Mouse (Mus musculus): ENCODE measurements around the gene Rps3a1.

Gene Rps3a1

DNA sequence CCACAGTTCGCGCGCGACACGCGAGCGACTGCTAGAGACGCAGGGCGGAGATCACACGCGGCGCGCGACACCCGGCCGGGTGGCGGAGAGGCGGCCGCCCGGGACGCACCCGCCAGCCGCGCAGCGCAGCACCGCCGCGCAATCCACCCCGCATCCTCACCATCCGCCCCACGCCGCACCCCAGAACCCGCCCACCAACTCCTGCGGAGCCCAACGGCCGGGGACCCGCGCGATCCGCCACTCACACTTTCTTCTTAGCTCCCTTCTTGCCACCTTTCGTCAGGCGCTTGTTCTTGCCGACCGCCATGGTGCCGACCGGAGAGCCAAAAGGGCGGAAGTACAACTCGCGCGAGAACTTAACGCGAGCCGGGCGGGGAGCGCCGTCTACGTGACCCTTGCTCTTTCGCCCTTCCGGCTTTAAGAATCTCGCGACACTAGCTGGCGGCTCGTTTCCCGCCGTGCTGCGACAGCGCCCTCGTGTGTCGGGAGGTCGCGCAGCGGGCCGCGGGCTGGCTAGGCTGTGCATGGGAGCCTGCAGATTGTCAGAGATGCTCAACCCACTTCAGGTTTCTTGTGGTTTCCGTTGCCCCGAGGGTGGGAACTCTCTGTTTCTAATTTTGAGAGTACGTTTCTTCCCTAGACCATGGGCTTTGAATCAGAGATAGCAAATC lies at the start of gene Rps3a1:
Gene Rps3a1, minus strand, starts transcription at position 440 of the 671 bp plus-strand sequence.
- peak; percentile 99 to 100 for DNase-seq (ENCODE audit: low spot score in 2 of 2)

DNA sequence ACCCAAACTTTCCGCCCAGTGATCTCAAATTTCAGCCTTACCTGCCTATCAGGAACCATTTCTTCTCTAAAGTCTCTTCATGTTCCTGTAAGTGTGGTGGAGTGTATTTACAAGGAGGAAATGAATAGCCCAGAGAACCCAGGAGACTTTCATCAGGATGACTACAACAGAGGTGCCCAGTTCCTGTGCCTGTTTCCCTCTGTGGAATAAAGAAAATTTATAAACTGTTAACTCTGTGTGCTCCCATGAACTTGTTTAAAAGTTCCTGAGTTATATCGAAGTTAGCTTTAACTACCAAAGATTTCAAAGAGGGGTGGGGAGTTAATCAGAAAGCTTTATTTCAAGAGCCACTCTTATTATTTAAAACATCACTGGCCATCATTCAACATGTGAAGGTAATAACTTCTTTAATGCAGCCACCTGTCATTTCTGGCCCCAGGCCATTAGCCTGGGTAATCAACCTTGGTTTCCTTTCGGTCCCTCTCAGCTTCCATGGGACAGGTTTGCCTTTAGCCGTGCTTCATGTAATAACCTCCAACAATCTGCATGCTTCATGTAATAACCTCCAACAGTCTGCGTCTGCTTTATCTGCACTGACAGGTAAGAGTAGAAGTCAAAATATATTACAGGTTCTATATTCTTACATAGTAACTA lies 45.4 kb upstream of the Rps3a1 start:
- no peak for DNase-seq (ENCODE audit: low spot score in 2 of 2)

DNA sequence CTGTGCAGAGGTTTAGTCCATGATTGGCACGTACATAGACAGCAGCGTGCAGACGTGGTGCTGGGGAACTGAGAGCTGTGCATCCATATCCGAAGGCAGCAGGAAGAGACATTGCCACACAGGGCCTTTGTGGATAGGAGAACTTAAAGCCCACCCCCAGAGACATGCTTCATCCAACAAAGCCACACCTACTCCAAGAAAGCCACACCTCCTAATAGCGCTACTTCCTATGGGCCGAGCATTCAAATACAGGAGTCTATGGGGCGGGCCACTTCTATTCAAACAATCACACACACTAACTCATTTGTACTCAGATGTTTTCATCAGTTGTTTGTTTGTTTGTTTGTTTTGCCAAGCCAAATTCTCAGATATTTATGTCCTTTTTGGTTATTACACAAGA lies 42.0 kb upstream of the Rps3a1 start:
- DNase-seq (ENCODE audit: low spot score in 2 of 2) = no peak

DNA sequence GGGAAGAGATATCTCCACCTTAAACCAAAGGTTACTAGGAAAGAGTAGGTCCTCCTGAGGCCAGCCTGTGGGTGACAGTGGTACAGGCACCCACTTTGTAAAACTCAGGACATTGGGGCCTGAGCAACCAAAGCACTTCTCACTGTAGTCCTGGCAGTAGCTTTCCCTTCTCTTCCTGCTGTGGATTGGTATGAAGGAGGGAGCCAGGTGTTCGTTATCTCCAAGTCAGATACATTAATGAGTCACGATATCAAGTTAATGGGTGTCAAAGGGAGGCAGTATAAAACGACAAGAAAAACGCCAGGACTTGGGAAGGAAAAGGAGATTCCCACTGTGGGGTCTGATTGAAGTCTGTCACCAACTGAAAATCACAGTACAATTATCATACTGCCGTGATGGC lies 38.6 kb upstream of the Rps3a1 start:
- no peak for DNase-seq (ENCODE audit: low spot score in 2 of 2)

DNA sequence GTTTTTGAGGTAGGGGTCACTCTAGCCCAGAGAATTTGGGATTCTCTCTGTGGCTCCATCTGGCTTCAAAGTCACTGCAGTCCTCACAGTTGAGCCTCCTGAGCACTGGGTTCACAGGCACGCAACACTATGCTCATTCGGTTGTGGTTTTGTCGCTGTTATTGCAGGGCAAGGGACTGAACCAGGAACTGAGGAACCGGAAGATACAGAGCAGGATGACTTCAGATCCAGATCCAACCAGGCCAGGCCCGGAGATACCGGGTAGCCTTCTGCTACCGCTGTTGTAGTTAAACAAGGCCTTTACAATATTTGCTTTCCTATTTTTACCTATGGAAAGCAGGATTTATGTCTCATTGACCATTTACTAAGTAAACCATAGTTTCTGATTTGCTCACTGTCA lies 37.2 kb upstream of the Rps3a1 start:
- no peak for DNase-seq (ENCODE audit: low spot score in 2 of 2)

DNA sequence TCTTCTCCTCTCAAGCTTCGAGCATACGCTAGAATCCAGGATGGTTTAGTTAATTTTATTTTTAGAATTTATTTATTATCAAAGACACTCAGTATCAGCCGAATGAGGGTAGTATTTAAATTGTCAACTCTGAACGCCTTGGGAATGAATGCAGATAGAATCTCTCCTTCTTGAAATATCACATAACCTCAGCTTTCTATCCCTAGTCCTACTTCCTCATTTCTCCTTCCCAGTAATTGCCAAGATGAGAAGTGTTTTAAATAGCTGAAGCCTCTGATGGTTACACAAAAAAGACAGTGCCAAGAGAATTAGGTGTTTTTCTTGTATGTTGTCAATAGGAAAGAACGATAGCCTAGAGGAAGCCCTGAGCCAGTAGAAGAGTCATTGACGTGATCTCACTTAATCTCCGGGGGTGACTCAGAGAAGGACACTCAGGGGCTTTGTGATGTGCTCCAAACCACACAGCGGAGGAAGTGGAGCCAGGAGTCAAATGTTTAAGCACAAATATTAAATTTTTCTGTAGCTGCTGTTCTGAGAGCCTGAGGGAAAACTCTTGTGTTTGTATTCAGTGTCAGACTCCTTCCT lies 26.4 kb upstream of the Rps3a1 start:
- DNase-seq (ENCODE audit: low spot score in 2 of 2) = no peak

DNA sequence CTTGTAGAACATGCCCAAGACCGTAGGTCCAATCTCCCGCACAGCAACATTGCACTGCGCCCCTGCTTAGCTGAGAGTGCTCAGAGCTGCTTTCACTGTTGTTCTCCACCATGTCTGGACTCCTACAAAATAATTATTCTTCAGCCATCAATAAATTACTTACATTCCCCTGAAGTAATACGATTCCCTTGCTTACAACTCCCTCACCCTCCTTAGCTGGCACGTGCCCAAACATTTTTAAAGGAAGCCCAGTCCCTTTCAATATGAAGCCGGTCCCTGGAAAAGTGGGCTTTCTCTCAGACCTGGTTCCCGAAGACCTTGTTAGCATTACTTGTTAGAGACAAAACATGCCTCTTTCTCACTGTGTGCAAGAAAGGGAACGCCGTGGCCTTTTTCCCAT lies 7.0 kb upstream of the Rps3a1 start:
- DNase-seq (ENCODE audit: low spot score in 2 of 2) = no peak

DNA sequence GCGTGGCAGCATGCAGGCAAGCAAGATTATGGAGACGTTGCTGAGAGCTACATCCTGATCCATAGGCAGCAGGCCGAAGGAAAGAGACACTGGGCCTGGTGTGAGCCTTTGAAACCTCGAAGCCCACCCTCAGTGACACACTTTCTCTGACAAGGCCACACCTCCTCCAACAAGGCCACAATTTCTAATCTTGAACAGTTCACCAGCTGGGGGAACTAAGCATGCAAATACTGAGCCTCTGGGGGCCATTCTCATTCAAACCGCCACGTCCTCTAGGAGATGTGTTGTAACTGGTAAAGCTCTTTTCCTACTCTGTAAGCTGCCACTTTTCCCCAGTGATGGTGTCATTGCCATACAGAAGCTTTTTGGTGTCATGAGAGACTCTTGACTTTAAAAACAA lies 6.6 kb upstream of the Rps3a1 start:
- DNase-seq (ENCODE audit: low spot score in 2 of 2) = peak in 1 of 2 experiments; percentile 9

DNA sequence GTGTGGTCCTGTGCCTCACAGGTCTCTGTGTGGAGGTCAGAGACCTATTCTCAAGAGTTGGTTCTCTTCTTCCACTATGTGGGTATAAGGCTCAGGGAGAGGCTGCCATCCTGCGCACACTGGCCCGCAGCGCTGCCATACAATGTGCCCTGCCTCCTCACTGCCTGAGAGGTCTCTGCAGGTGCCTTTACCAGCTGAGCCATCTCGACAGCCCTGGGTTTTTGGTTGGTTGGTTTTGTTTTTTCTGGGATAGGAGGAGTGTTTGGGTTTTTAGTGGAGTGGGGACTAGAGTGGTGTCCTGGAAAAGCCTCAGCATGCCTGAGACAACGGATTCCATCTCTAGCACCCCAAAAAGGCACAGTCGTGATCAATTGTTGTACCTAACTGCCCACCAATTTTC lies 841 bp upstream of the Rps3a1 start:
- DNase-seq (ENCODE audit: low spot score in 2 of 2) = no peak

DNA sequence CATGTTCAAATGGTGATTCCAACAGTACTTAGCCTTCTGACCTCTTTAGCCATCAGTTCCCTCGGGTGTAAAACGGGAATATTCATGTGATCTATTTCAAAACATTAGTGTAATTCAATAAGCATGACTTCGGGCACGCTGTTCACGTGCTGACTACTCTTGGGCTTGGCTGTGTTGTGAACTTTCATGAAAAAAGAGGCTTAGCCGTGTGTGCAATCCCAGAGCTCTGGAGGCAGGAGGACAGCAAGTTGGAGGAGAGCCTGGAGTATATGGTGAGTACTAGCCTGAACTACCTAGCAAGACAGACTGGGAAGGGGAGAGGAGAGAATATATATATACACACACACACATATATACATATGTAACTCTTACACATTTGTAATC lies 424 bp upstream of the Rps3a1 start:
- DNase-seq (ENCODE audit: low spot score in 2 of 2) = no peak

DNA sequence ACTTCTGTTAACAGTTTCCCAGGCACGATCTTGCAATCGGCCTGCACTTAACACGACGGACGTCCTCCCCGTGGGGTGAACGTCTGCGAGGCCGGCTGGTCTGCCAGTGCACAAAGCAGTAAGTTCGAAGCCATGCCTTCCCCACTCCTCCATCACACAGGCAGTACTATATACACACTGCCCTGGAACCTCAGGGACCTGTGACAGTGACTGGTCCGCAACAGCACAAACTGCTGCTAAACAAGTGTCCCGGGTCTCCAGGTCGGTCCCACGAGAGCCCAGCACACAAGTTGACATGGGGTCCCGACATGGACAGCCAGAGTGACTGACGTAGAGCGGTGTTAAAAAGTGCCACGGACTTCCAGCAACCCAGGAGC lies 628 bp downstream of the Rps3a1 start:
- peak in 1 of 2 experiments; percentile 11 for DNase-seq (ENCODE audit: low spot score in 2 of 2)

DNA sequence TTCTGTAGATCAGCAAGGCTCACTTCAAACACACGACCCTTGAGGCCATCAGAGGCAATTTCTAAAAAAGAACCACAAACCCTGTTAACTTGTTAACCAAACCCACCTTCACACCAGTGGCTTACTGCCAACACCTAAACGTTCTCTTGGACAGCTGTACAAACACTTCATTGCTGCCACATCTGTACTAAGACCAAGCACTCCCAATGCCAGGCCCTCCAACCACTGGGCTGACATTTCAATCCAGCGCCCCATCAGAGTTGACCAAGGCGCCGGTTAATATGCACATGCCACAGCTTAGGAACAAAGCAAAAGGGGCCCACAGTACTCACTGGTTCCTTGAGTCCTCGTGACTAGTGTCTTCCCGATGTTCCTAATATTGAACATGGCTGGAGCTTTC lies 1.1 kb downstream of the Rps3a1 start:
- no peak for DNase-seq (ENCODE audit: low spot score in 2 of 2)

DNA sequence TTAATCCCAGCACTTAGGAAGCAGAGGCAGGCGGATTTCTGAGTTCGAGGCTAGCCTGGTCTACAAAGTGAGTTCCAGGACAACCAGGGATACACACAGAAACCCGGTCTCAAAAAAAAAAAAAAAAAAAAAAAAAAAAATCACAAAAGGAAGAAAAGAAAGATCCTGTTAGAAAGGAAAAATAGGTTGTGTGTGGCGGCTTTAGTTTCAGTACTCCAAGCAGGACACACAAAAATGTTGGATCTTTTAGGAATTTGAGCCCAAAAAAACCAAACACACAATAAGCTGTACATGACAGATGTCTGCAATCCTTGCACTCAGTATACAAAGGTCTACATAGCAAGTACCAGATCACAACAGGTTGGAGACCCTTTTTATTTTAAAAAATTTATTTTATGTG lies 2.8 kb downstream of the Rps3a1 start:
- DNase-seq (ENCODE audit: low spot score in 2 of 2) = no peak

DNA sequence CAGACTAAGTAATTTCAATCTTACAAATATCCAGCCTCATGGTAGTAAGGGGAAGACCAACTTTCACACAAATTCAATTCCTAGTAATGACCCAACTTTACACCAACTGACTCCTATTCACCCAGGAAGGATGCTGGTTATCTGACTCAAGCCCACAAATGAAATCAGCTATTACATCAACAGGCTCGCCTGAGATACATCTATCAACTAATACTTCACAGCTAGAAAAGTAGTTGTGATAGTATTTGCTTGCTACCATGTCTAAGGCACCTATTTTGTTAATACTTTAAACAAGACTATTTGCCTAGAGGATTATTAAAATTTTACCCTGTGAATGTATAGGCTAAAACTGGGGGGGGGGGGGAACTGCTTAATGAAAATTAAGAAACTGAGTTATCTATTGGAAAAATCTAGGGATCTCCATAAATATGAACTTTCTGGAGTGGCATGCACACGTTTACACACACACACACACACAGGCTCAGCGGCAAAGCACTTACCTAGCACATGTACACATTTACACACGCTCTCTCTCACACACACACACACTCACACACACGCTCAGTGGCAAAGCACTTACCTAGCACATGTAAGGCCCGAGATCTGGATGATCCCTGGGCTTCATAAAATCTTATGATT lies 5.4 kb downstream of the Rps3a1 start:
- DNase-seq (ENCODE audit: low spot score in 2 of 2) = no peak

DNA sequence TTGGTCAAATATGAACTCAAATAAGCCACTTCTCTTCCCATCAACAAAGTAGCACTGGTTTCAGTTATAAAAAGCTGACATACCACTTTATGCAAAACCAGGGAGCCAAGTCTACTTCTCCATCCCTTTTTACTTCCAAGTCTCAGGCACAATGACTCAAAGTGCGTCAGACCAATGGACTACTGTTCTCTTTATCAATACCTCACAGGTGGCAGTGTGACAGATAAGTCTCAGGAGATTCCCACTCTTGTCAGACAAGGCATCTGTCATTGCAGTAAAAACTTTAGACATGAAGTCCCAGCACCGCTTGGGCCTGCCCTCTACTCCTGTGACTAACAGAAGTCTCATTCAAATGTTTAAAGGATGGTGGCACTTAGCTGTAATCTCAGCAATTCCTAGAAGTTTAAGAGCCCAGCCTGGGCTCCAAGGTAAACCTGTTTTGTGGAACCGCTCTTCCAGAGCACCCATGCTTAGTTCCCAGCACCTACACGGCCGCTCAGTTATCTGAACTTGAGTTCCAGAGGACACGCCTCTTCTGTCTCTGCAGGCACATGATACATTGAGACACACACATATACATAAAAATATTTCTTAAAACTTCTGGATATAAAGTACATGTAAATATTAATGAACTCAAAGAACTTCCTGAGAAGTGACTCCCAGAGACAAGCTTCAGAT lies 6.5 kb downstream of the Rps3a1 start:
- no peak for DNase-seq (ENCODE audit: low spot score in 2 of 2)

DNA sequence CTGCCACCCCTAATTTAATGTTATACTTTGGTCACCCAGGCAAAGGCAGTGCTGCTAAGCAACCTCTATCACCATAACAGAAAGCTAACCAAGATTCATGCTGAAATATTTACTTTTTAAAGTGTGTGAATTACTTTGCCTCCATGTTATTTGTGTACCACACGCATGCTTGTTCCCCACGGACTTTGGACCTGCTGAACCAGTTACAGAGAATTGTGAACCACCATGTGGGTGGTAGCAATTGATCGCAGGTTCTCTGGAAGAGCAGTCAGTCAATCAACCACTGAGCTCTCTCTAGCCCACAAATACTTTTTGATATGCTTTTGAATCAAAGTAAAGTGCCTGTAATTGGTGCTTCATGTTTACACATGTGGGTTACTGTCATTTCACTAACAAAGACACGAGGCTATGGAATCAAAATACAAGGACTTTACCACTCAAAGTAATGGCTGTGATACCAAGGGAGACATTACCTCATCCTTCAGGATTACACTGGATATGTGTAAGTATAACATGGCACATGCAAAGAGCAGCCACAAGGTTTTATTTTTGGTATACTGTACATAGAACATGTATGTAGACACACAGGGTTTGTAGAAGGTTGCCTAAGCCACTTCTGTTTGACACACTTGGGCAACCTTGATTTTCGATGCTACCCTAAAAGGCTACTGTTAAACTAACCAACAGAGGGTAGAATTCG lies 7.4 kb downstream of the Rps3a1 start:
- no peak for DNase-seq (ENCODE audit: low spot score in 2 of 2)

DNA sequence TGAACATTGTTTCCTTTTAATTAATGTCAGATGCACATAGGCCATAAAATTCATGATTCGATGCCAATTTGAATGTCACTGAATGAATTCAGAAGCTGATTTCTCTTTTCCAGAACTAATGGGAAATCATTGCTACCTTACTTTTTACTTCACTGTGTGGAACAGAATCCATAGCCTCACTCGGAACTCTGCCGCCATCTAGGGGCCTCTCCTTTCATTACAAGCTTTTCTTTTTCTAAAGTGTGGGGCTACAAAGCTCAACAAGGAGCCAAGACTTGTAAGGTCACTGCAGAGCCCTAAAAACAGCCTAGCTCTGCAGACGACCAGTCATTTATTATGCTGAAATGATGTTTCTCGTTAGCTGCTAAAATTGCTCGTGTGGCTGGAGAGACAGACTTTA lies 12.7 kb downstream of the Rps3a1 start:
- peak in 1 of 2 experiments; percentile 46 for DNase-seq (ENCODE audit: low spot score in 2 of 2)

DNA sequence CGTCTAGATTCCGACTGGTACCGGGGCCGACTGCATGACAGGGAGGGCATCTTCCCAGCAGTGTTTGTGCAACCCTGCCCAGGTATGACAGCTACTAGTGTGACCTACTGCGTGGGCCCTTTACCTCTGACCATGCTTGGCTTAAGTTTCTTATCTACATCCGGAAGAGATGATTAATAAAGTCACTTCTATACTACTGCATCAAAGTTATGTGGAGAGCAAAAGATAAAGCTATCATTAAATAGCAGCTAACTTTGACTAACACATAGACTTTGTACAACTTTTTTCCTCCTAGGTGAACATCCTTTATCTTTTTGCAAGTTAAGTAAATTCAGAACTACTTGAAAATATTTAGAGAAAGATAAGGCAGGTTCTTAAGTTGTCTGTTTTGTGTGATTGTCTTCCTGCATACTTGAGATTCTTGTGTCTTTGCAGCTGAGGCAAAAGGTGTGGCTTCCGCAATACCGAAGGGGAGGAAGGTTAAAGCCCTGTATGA lies 19.2 kb downstream of the Rps3a1 start:
- no peak for DNase-seq (ENCODE audit: low spot score in 2 of 2)

DNA sequence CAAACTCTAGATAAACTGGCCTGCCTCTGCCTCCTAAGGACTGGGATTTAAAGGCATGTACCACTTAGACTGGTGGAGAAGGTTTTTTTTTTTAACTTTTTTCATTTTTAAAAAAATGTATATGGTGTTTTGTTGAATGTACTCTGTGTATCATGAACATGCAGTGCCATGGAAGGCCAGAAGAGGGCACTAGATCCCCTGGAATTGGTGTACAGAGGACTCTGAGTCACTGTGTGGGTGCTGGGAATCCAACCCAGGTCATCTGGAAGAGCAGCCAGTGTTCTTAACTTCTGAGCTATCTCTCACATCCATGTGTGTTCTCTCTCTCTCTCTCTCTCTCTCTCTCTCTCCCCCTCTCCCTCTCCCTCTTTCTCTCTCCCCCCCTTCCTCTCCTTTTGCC lies 20.3 kb downstream of the Rps3a1 start:
- DNase-seq (ENCODE audit: low spot score in 2 of 2) = no peak

DNA sequence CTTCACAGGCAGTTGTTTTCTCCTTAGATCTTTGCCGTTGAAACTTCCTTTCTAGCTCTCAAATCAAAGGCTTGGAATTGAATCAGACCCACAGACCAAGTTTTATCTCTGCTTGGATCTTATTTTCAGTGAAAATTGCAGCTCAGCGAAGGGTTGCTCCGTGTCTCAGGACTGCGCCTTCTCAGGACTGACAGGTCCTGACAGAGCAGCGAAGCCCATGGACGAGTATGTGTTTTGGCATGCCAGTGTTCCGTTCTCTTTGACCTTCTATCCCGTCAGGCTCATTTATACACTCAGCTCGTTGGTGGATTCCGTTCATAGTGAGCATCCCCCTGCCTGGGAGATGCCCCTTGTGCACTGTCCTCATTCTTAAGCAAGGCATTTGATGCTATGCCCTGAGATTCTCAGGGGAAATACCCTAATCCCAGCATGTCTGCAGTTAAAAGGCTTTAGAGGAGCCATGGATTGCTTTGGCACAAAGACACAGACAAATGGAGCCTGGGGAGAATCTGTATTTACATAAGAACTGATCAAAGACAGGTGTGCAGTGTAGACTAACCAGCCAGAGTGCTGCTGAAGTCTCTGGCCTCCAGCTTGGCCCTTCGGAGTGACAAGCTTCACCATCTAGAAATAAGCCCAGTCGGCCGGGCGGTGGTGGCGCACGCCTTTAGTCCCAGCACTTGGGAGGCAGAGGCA lies 23.1 kb downstream of the Rps3a1 start:
- no peak for DNase-seq (ENCODE audit: low spot score in 2 of 2)

DNA sequence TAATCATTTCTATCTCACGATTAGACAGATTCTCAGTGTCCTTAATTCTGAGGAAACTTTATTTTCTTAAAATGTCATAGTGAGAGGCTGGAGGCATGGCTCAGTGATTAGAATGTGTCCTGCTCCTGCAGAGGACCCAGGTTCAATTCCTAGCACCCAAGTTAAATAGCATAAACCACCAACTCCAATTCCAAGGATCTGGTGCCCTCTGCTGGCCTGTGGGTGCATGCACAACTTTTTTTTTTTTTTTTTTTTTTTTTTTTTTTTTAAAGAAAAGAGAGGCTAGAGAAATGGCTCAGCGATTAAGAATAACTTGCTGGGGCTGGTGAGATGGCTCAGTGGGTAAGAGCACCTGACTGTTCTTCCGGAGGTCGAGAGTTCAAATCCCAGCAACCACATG lies 25.6 kb downstream of the Rps3a1 start:
- DNase-seq (ENCODE audit: low spot score in 2 of 2) = no peak

All from spleen, postnatal 14 days (tissue).